Mouse (Mus musculus) layer of hippocampus, adult 6 months (tissue): Measurements from ENCODE around the gene BC049352. TPM values are rescaled to one million over a fixed set of nuclear protein-coding genes. Genes with fewer than 3 reads are reported as not detected.

Source experiments
- long read RNA-seq, 2 experiments: library from polyadenylated mRNA; unstranded; transcript quantifications; one replicate each; pipeline ENCODE4 v2.0.0; 2019 to 2020
- microRNA-seq: library from miRNA; unstranded; fragments of <30 nt; microRNA quantifications from one replicate; pipeline ENCODE4 v1.2.0, GENCODE M21; 2020
- polyA plus RNA-seq: library from polyadenylated mRNA; unstranded; fragments of <200 nt; fragmentation: Nextera tagmentation; gene quantifications from 2 replicates; pipeline ENCODE4 v1.2.3, GENCODE M21; 2021

BC049352 gene
- polyA plus RNA-seq = 0.87 and 1.0 TPM in 2 replicates
- long read RNA-seq, experiment 1, partial matches to known transcripts = 0 of 1 reads
- long read RNA-seq, experiment 1, other reads (novel, unspliced or antisense) = 0 of 1 reads
- long read RNA-seq, experiment 2, partial matches to known transcripts = 0 of 1 reads
- long read RNA-seq, experiment 2, other reads (novel, unspliced or antisense) = 0 of 1 reads

GRCm38 (mm10) chr9:45181770-45182169 lies at the start of gene BC049352:
TSS of gene BC049352 (plus strand) at chr9:45182007.

GRCm38 (mm10) chr9:45138191-45139032 lies 43.4 kb upstream of the BC049352 start, which contains the start of gene Scn4b:
TSS of gene Scn4b (plus strand) at chr9:45138395.

DNA sequence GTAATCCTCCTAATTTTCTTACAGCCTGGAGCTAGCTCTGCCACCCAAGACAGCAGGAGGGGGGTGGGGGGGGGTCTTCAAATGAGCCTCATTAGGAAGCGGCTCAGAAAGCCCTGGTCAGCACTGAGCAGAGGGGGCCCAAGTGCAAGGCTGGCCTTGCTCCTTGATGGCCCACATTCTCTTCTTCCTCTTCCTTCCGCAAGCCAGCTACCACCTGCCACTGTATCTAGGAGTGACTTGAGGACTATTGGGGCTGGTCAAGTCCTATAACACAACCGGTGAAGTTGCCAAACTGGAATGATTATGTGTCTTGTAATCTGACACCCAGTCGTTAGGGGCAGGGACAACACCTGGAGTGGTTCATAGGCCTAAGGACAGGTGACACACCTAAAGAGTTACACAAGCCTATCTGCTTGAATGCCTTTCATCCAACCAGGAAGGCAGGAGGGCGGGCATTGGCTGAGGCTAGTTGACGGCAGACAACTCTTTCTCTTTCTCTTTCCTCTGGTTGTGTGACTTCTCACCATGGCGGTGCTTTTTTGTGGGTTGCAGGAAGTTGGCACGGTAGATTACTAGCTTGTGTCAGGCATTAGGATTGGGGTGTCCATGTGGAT lies 22.1 kb downstream of the BC049352 start, which contains the start of gene Tmprss4:
Tmprss4 (minus strand) TSS at position 296 of the 614 bp plus-strand sequence.

DNA sequence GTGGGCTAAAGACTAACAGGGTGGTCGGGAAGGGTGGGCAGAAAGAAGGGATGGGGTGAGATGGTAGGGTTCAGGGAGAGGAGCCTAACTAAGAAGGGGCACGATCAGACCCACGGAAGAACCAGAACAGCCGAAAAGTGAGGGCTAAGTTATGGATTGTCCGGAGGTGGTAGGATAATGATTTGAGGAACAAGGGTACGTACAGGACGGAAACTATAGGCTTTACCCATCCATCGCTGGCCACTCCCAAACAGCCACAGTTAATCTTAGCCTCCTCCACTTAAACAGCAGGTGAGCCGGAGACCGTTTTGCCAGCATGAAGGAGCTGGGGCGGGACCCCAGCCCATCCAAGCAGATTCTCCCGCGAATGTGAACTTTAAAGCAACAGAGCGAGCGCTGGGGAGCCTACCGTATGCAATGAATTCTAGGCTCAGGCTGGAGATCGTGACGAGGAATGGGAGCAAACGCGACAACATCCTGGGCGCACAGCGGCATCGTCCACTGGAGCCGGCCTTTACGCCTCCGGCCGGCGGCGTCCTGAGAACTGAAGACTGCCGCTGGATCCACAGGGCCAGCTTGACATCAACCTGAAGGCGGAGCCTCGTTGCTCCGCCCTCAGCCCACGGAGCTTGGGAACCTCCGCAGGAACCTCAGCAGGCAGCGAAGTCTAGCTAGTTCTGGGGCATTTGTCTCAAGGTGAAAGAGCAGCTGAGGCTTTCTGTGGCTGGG lies 87.0 kb downstream of the BC049352 start, which contains the start of gene Il10ra:
Il10ra (minus strand) TSS at position 553 of the 729 bp plus-strand sequence.

Small RNAs within 50 kb of the gene (microRNA-seq; reads per million reads assigned to microRNA genes)
- not detected for gene Mir7086

Other genes starting within 250 kb of the BC049352 start
- 42.6 and 43.5 TPM in 2 replicates for gene Ube4a, start 216.4 kb upstream of the BC049352 start, polyA plus RNA-seq
- gene Cd3g, start 201.6 kb upstream of the BC049352 start, polyA plus RNA-seq = 0.24 and 0.44 TPM in 2 replicates
- 0.24 and 0.25 TPM in 2 replicates for gene Cd3d, start 200.2 kb upstream of the BC049352 start, polyA plus RNA-seq
- gene Cd3e, start 172.4 kb upstream of the BC049352 start, polyA plus RNA-seq = 0.15 TPM in 1 of 2 replicates, not detected in the other
- gene Mpzl2, start 142.2 kb upstream of the BC049352 start, polyA plus RNA-seq = 0.23 and 0.65 TPM in 2 replicates
- 1.1 TPM in 2 replicates for gene Mpzl3, start 126.8 kb upstream of the BC049352 start, polyA plus RNA-seq
- 0.18 and 0.26 TPM in 2 replicates for gene Jaml, start 102.8 kb upstream of the BC049352 start, polyA plus RNA-seq
- gene Scn2b, start 64.2 kb upstream of the BC049352 start, polyA plus RNA-seq = 256 and 455 TPM in 2 replicates
- 2.8 and 2.9 TPM in 2 replicates for gene Scn4b, start 43.6 kb upstream of the BC049352 start, polyA plus RNA-seq
- gene Tmprss4, start 22.1 kb downstream of the BC049352 start, polyA plus RNA-seq = not detected in 2 replicates
- 1.9 and 2.2 TPM in 2 replicates for gene Il10ra, start 87.1 kb downstream of the BC049352 start, polyA plus RNA-seq
- gene Tmprss13, start 137.1 kb downstream of the BC049352 start, polyA plus RNA-seq = not detected in 2 replicates
- gene Fxyd6, start 188.2 kb downstream of the BC049352 start, polyA plus RNA-seq = 109 and 130 TPM in 2 replicates
- 18.3 and 19.1 TPM in 2 replicates for gene Fxyd2, start 217.7 kb downstream of the BC049352 start, polyA plus RNA-seq
- 11.1 and 13.6 TPM in 2 replicates for gene Dscaml1, start 244.6 kb downstream of the BC049352 start, polyA plus RNA-seq